Mouse (Mus musculus) midbrain, postnatal 0 days (tissue): ENCODE results near the gene Coro6. TPM values are rescaled to one million over a fixed set of nuclear protein-coding genes. Genes with fewer than 3 reads are reported as not detected.

Experiments
- ATAC-seq: fragments of 200-750 bp; cut with Nextera tagmentation; 2 replicates; pipeline ENCODE4 v1.8.0; 2017; ENCODE audit warnings: moderate number of reproducible peaks, mild to moderate bottlenecking, moderate TSS enrichment, moderate library complexity; ENCODE audit not compliant: low FRiP score
- DNase-seq: peaks from one replicate; pipeline ENCODE4 v3.0.0-alpha.2; 2015; ENCODE audit warnings: low spot score
- H3K27ac ChIP-seq: fragments of 300-500 bp; sonication (generic); 2 replicates; pipeline ENCODE4 v1.5.1; 2014; ENCODE audit warnings: low read depth, mild to moderate bottlenecking, low read length, mixed read lengths
- H3K27me3 ChIP-seq: fragments of 300-500 bp; sonication (generic); 2 replicates; pipeline ENCODE4 v1.6.1; 2014; ENCODE audit warnings: low read length, control low read depth, mixed read lengths; ENCODE audit not compliant: insufficient read depth
- H3K36me3 ChIP-seq: fragments of 300-500 bp; sonication (generic); 2 replicates; pipeline ENCODE4 v1.6.1; 2014; ENCODE audit warnings: low read length, control low read depth, mixed read lengths; ENCODE audit not compliant: insufficient read depth
- H3K4me1 ChIP-seq: fragments of 300-500 bp; sonication (generic); 2 replicates; pipeline ENCODE4 v1.6.1; 2014; ENCODE audit warnings: mild to moderate bottlenecking, control low read depth, antibody characterized with exemption, low read length, mixed read lengths; ENCODE audit not compliant: insufficient read depth
- H3K4me2 ChIP-seq: fragments of 300-500 bp; sonication (generic); 2 replicates; pipeline ENCODE4 v1.6.1; 2014; ENCODE audit warnings: low read depth, mild to moderate bottlenecking, low read length, mixed read lengths; ENCODE audit not compliant: poor library complexity, severe bottlenecking
- H3K4me3 ChIP-seq: fragments of 300-500 bp; sonication (generic); 2 replicates; pipeline ENCODE4 v1.5.1; 2014; ENCODE audit warnings: low read depth, mild to moderate bottlenecking, low read length, moderate library complexity
- H3K9ac ChIP-seq: fragments of 300-500 bp; sonication (generic); replicated peaks from 2 replicates; pipeline ENCODE4 v1.6.1; 2014; ENCODE audit warnings: mild to moderate bottlenecking, low read length, moderate library complexity, mixed read lengths; ENCODE audit not compliant: poor library complexity, severe bottlenecking
- H3K9me3 ChIP-seq: fragments of 300-500 bp; sonication (generic); 2 replicates; pipeline ENCODE4 v1.6.1; 2016; ENCODE audit warnings: low read length, control low read depth
- CTCF ChIP-seq: IDR thresholded peaks from 2 replicates; pipeline ENCODE4 v1.5.1; 2016; ENCODE audit warnings: antibody characterized with exemption, mild to moderate bottlenecking
- WGBS: fragments of 180-500 bp; shearing (Covaris S2); extraction: QIAGEN DNeasy Blood & Tissue Kit; methylation state at CpG from one replicate; pipeline ENCODE4 v1.1.7; 2014; 5-methylcytosine and 5-hydroxymethylcytosine counted together
- polyA plus RNA-seq: library from polyadenylated mRNA; unstranded; fragments of >200 nt; fragmentation: Nextera tagmentation; extraction: Ambion mirVana; gene quantifications from 2 replicates; pipeline ENCODE4 v1.2.1, GENCODE M21; 2015
- total RNA-seq: library from RNA; depleted of rRNA; stranded (reverse); fragments of >200 nt; gene quantifications from 2 replicates; pipeline ENCODE4 v1.2.3, GENCODE M21; 2014

The Coro6 gene
- total and polyA plus RNA-seq, 2 experiments from 2014 or later, result 0.65 to 2.2 TPM

DNA sequence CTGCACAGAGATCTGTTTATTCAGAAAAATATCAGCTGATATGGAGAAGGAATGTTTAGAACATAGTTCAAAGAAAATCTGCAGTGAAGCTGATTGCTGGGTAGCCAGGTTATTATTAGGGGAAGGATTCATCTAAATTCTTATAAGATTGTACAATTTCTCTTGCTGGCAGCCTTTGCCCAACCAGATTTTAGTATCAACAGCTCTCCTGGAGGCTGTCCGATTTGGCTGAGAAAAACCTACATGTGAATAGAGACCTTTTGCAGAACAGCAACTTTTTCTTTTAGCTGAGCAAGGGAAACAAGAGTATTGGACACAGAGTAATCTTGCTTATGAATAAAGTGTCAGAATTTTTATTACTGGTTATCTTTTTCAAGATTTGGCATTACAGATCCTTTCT is 33.8 kb upstream of the Coro6 start:
- Histone ChIP-seq H3K4me3 (no peak overlapping the region), H3K27me3 (no peaks in the 10 kb centered on the region), H3K4me1 (no peaks in the 10 kb centered on the region), H3K9ac (no peak overlapping the region), H3K4me2 (no peak overlapping the region), H3K9me3 (no peaks in the 10 kb centered on the region), H3K36me3 (peaks cover 10% of the 10 kb centered on the region), H3K27ac (no peak overlapping the region)
- WGBS, result 90% methylated on average over 1 of the region's 1 CpGs
- TF ChIP-seq CTCF, result no peak
- ATAC-seq (no peak), DNase-seq (no peak)

DNA sequence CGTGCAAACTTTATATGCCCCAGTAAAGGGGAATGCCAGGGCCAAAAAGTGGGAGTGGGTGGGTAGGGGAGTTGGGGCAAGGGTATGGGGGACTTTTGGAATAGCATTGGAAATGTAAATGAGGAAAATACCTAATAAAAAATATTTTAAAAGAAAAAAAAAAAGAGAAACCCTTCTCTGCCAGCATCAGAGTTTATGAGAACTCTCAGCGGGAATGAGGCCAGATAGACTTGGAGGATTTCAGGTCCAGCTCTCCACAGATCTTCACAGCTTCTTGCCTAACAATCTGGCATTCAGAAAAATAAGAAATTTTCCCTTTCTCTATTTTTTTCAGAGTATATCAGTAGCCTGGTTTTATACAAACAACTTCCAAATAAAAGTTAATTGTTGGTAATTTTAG is 25.2 kb upstream of the Coro6 start:
- H3K36me3 ChIP-seq, result peaks cover 23% of the 10 kb centered on the region; the same call in 1 of the 2 replicates
- no peak overlapping the region for H3K27ac ChIP-seq
- no peak overlapping the region for H3K4me2 ChIP-seq
- no peaks in the 10 kb centered on the region for H3K9me3 ChIP-seq
- DNase-seq (no peak), ATAC-seq (no peak)
- no peaks in the 10 kb centered on the region for H3K27me3 ChIP-seq
- WGBS, result 94% methylated on average over 2 of the region's 2 CpGs
- no peaks in the 10 kb centered on the region for H3K4me1 ChIP-seq
- H3K4me3 ChIP-seq, result no peak overlapping the region
- H3K9ac ChIP-seq, result no peak overlapping the region
- no peak for TF ChIP-seq CTCF

DNA sequence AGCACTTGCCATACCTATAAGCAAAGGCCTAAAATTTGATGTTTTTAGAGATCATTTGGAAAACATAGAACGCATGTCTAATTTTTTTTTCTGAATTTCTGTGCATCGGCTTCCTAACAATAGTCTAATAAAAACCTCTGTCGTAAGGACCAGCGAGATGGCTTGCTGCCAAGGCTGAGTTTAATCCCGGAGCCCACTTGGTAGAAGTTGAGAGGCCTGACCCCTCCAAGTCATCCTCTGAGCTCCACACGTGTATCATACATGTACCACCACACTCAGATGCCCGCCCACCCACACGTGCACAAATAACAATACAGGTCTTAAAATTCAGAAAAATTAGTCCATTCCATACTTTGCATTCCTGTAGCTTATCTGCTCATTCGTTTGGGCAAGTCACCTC is 22.1 kb upstream of the Coro6 start:
- Histone ChIP-seq H3K4me3 (no peak overlapping the region), H3K9ac (no peak overlapping the region), H3K4me2 (no peak overlapping the region), H3K27ac (no peak overlapping the region), H3K27me3 (no peaks in the 10 kb centered on the region), H3K4me1 (no peaks in the 10 kb centered on the region), H3K36me3 (peaks cover 30% of the 10 kb centered on the region; the same call in 1 of the 2 replicates), H3K9me3 (no peaks in the 10 kb centered on the region)
- ATAC-seq (no peak), DNase-seq (no peak)
- WGBS, result 85% methylated on average over 9 of the region's 9 CpGs
- TF ChIP-seq CTCF, result no peak

DNA sequence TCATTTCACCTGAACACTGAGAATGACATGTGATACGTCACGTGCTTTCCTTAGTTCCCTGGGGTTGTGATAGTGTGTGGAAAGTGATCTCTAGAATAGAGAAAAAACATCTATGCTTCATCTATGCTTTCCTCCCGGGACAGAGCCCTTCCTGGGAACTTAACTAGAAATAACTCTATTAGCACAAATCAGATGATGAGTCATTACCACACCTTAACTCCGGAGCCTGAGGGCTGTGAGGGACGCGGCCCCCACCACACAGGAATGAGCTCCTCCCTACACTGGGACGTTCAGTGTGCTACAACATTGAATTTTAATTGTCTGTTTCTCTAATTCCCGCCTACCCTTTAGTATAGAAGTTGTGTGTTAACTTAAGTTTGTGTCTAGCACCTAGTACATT is 21.2 kb upstream of the Coro6 start:
- H3K9ac ChIP-seq, result no peak overlapping the region
- no peak overlapping the region for H3K27ac ChIP-seq

DNA sequence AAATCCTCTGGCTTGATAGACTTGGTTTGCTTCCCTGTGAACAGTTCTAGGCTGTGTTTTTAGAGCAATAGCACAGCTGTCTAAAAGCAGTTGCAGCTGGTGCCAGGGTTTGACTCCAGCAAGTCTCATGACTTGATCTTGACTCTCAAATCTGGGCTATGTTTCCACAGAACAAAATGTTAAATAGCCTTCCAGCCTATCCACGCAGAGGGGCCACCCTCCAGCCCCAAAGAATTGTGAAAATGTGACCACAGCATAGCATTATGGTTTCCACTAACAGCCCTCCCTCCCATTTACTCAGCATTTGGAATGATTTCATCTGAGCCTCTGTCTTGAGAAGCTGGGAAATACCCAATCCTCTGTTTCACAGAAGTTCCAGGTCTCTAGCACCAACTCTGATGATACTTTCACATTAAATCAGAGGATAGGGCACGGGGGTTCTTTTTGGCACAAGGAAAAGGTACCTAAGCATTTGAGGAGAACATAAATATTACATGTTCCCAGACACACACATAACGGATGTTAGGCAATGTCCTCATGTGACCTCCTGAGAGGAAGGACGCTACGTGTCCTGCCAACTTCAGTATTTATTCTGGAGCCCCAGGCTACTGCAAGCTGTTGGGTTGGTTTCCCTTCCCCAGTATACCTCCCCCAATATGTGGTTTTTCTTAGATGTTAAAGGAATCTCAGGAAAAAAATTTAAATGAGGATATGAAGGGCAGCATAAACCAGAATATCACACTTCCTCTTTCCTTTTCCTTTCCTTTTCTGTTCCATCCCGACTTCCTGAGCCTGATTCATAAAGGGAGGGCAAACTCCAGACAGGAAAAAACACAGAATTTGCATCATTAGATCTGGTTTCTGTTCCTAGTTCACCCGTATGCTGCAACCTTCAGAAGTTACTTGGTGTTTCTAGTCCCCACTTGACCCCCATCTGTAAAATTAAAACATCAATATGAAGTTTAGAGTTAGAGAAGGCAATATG is 19.7 kb upstream of the Coro6 start:
- TF ChIP-seq CTCF, result no peak
- no peak overlapping the region for H3K4me3 ChIP-seq
- WGBS, result 80% methylated on average over 7 of the region's 7 CpGs
- ATAC-seq (no peak), DNase-seq (no peak)
- H3K4me1 ChIP-seq, result no peaks in the 10 kb centered on the region
- no peaks in the 10 kb centered on the region for H3K27me3 ChIP-seq
- peaks cover 30% of the 10 kb centered on the region; the same call in 1 of the 2 replicates for H3K36me3 ChIP-seq
- no peaks in the 10 kb centered on the region for H3K9me3 ChIP-seq
- no peak overlapping the region for H3K9ac ChIP-seq
- no peak overlapping the region for H3K4me2 ChIP-seq
- H3K27ac ChIP-seq, result no peak overlapping the region

More for the DNA sequence above, 21.2 kb upstream of the Coro6 start:
- ATAC-seq (no peak), DNase-seq (no peak)
- Histone ChIP-seq H3K9me3 (no peaks in the 10 kb centered on the region), H3K4me1 (no peaks in the 10 kb centered on the region), H3K4me3 (no peak overlapping the region), H3K4me2 (no peak overlapping the region), H3K36me3 (peaks cover 30% of the 10 kb centered on the region; the same call in 1 of the 2 replicates), H3K27me3 (no peaks in the 10 kb centered on the region)
- WGBS, result 88% methylated on average over 8 of the region's 8 CpGs
- no peak for TF ChIP-seq CTCF

DNA sequence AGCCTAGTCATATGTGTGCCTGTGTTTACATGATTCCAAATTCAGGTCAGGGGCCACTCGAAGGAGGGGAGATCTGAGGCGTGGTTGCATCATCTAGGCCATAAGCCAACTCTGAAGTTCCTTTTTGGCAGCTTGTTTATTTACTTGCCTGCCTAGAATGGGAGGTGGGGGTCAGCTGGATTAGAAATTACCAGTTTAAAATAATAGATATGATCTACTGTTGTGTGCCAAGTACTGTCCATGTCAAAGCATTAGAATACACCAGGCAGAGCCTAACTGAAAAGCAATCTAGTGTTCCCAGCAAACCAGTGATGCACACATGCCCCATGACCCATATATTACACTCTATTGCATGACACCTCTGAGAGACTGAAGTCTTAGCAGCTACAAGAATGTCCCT is 17.3 kb upstream of the Coro6 start:
- Histone ChIP-seq H3K27ac (no peak overlapping the region), H3K4me2 (no peak overlapping the region), H3K4me1 (no peaks in the 10 kb centered on the region), H3K4me3 (no peak overlapping the region), H3K36me3 (peaks cover 28% of the 10 kb centered on the region), H3K27me3 (no peaks in the 10 kb centered on the region), H3K9ac (no peak overlapping the region), H3K9me3 (no peaks in the 10 kb centered on the region)
- 75% methylated on average over 2 of the region's 2 CpGs for WGBS
- ATAC-seq (no peak), DNase-seq (no peak)
- TF ChIP-seq CTCF, result no peak
